Mouse (Mus musculus): ENCODE data around the gene Cacna2d2. TPM values are rescaled to one million over a fixed set of nuclear protein-coding genes. Genes with fewer than 3 reads are reported as not detected.
A peak's percentile ranks its signal among the peaks of the same experiment; 100 is the strongest.

Cacna2d2 gene
- polyA plus RNA-seq, 1 experiment = not detected

GRCm38 (mm10) chr9:107463509-107463908, 64.1 kb downstream of the Cacna2d2 start:
- H3K27me3 ChIP-seq (ENCODE audit: control insufficient read depth) = peaks cover 2% of the 10 kb centered on the region
- TF ChIP-seq GATA1 (IDR thresholded peaks at IDR 0.05; ENCODE audit: low read length) = no peak
- TF ChIP-seq TAL1 (IDR thresholded peaks at IDR 0.05; ENCODE audit: low read length) = no peak
- no peaks in the 10 kb centered on the region for H3K36me3 ChIP-seq (ENCODE audit: control insufficient read depth)
- H3K4me1 ChIP-seq (ENCODE audit: control insufficient read depth) = peaks cover 47% of the 10 kb centered on the region
- H3K9me3 ChIP-seq (ENCODE audit: control insufficient read depth, low read length) = no peaks in the 10 kb centered on the region
- no peak overlapping the region for H3K4me3 ChIP-seq (replicated peaks)

GRCm38 (mm10) chr9:107464130-107464529, 64.7 kb downstream of the Cacna2d2 start:
- Histone ChIP-seq H3K4me3 (replicated peaks) (peak overlapping the region; percentile 30), H3K4me1 (ENCODE audit: control insufficient read depth) (peaks cover 47% of the 10 kb centered on the region), H3K27me3 (ENCODE audit: control insufficient read depth) (peaks cover 2% of the 10 kb centered on the region), H3K9me3 (ENCODE audit: control insufficient read depth, low read length) (no peaks in the 10 kb centered on the region), H3K36me3 (ENCODE audit: control insufficient read depth) (no peaks in the 10 kb centered on the region)
- TF ChIP-seq GATA1 (IDR thresholded peaks at IDR 0.05; ENCODE audit: low read length) = peak; percentile 70
- peak; percentile 76 for TF ChIP-seq TAL1 (IDR thresholded peaks at IDR 0.05; ENCODE audit: low read length)

GRCm38 (mm10) chr9:107465657-107466056, 66.2 kb downstream of the Cacna2d2 start:
- no peaks in the 10 kb centered on the region for H3K36me3 ChIP-seq (ENCODE audit: control insufficient read depth)
- peaks cover 2% of the 10 kb centered on the region for H3K27me3 ChIP-seq (ENCODE audit: control insufficient read depth)
- TF ChIP-seq TAL1 (IDR thresholded peaks at IDR 0.05; ENCODE audit: low read length) (no peak), GATA1 (IDR thresholded peaks at IDR 0.05; ENCODE audit: low read length) (no peak)

DNA sequence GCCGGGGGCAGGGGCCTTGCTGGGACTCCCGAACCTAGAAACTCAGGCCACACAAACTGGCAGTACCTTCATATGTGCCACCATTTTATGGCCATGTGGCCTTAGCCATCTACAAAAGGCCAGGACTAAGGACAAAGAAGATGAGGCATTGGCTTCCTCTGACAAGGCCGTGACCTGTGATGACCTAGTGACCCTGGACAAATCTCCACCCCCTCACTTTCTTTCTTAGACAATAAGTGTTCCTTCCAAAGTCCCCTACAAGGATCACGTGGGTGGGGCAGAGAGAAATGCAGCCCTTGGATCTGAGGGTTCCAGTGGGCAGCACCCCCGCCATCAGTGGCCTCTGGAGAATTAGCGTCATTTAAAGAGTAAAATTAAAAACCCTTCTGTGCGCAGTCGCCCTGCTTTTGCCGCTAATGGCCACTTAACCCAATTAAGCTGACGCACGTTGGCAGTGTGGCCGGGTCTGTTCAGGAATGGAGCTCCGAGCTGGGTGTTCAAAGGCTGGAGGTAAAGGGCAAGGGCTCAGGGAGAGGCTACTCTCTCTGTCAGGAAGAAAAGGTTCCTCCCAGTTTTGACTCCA, 69.9 kb downstream of the Cacna2d2 start:
- TF ChIP-seq GATA1 (IDR thresholded peaks at IDR 0.05; ENCODE audit: low read length) (no peak), TAL1 (IDR thresholded peaks at IDR 0.05; ENCODE audit: low read length) (no peak)
- peaks cover 15% of the 10 kb centered on the region for H3K4me1 ChIP-seq (ENCODE audit: control insufficient read depth)
- H3K27me3 ChIP-seq (ENCODE audit: control insufficient read depth) = peaks cover 2% of the 10 kb centered on the region
- no peaks in the 10 kb centered on the region for H3K9me3 ChIP-seq (ENCODE audit: control insufficient read depth, low read length)
- H3K4me3 ChIP-seq (replicated peaks) = no peak overlapping the region
- H3K36me3 ChIP-seq (ENCODE audit: control insufficient read depth) = no peaks in the 10 kb centered on the region

More at GRCm38 (mm10) chr9:107465657-107466056, 66.2 kb downstream of the Cacna2d2 start:
- H3K9me3 ChIP-seq (ENCODE audit: control insufficient read depth, low read length) = no peaks in the 10 kb centered on the region
- H3K4me1 ChIP-seq (ENCODE audit: control insufficient read depth) = peaks cover 47% of the 10 kb centered on the region
- H3K4me3 ChIP-seq (replicated peaks) = no peak overlapping the region

- H3K36me3 ChIP-seq (ENCODE audit: control insufficient read depth) = no peaks in the 10 kb centered on the region
- H3K4me3 ChIP-seq (replicated peaks) = no peak overlapping the region
- TF ChIP-seq TAL1 (IDR thresholded peaks at IDR 0.05; ENCODE audit: low read length) (no peak), GATA1 (IDR thresholded peaks at IDR 0.05; ENCODE audit: low read length) (no peak)
- H3K9me3 ChIP-seq (ENCODE audit: control insufficient read depth, low read length) = no peaks in the 10 kb centered on the region
- peaks cover 3% of the 10 kb centered on the region for H3K4me1 ChIP-seq (ENCODE audit: control insufficient read depth)
- H3K27me3 ChIP-seq (ENCODE audit: control insufficient read depth) = peaks cover 2% of the 10 kb centered on the region
Measured at GRCm38 (mm10) chr9:107470427-107470826, 71.0 kb downstream of the Cacna2d2 start.

GRCm38 (mm10) chr9:107474016-107474415, 74.6 kb downstream of the Cacna2d2 start:
- H3K9me3 ChIP-seq (ENCODE audit: control insufficient read depth, low read length) = no peaks in the 10 kb centered on the region
- no peak overlapping the region for H3K4me3 ChIP-seq (replicated peaks)
- no peaks in the 10 kb centered on the region for H3K36me3 ChIP-seq (ENCODE audit: control insufficient read depth)
- H3K27me3 ChIP-seq (ENCODE audit: control insufficient read depth) = no peaks in the 10 kb centered on the region
- no peaks in the 10 kb centered on the region for H3K4me1 ChIP-seq (ENCODE audit: control insufficient read depth)
- TF ChIP-seq TAL1 (IDR thresholded peaks at IDR 0.05; ENCODE audit: low read length) (no peak), GATA1 (IDR thresholded peaks at IDR 0.05; ENCODE audit: low read length) (no peak)

DNA sequence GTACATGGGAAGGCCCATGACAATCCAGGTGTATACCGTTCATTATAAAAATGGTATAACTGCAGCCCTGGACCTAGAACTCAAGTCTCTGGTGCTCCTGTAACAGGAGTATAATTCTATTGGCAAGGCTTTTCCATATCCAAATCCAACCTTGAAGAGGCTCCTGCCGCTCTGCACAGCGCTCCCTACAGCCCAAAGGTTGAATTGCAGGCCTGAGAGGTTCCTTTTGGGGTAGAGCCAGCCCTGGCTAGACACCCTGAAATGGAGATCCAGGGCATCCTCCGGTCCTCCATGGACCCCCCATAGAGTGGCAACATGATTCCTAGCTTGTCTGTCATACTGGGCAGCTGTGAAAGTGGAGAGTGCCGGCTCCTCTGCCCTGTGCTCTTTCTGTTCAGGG, 79.6 kb downstream of the Cacna2d2 start:
- H3K27me3 ChIP-seq (ENCODE audit: control insufficient read depth) = peaks cover 2% of the 10 kb centered on the region; the same call in 1 of the 2 replicates
- peaks cover 8% of the 10 kb centered on the region for H3K4me1 ChIP-seq (ENCODE audit: control insufficient read depth)
- no peaks in the 10 kb centered on the region for H3K9me3 ChIP-seq (ENCODE audit: control insufficient read depth, low read length)
- TF ChIP-seq GATA1 (IDR thresholded peaks at IDR 0.05; ENCODE audit: low read length) (no peak), TAL1 (IDR thresholded peaks at IDR 0.05; ENCODE audit: low read length) (no peak)
- no peak overlapping the region for H3K4me3 ChIP-seq (replicated peaks)
- H3K36me3 ChIP-seq (ENCODE audit: control insufficient read depth) = no peaks in the 10 kb centered on the region

DNA sequence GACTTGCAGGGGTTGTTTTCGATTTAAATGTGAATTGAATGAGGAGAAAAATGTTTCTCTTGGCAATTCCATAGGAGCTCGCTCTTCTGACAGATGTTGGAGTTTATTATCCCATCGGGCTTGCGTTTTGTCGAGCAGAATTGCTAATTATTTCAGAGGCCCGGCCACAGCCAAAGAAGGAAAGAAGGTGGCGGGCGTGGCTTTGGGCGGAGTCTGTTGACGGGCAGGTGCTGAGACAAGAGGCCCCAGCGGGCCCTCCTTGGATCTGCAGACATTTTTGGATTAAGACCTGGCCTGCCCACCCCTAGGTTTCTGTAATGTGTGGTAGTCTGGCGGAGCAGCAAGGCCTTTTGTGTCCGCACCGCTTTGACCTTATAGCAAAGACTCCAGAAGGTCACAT, 80.2 kb downstream of the Cacna2d2 start:
- peaks cover 8% of the 10 kb centered on the region for H3K4me1 ChIP-seq (ENCODE audit: control insufficient read depth)
- H3K4me3 ChIP-seq (replicated peaks) = no peak overlapping the region
- H3K27me3 ChIP-seq (ENCODE audit: control insufficient read depth) = peaks cover 2% of the 10 kb centered on the region; the same call in 1 of the 2 replicates
- H3K36me3 ChIP-seq (ENCODE audit: control insufficient read depth) = no peaks in the 10 kb centered on the region
- TF ChIP-seq TAL1 (IDR thresholded peaks at IDR 0.05; ENCODE audit: low read length) (no peak), GATA1 (IDR thresholded peaks at IDR 0.05; ENCODE audit: low read length) (no peak)
- H3K9me3 ChIP-seq (ENCODE audit: control insufficient read depth, low read length) = no peaks in the 10 kb centered on the region

GRCm38 (mm10) chr9:107480477-107481069, 81.2 kb downstream of the Cacna2d2 start:
- Histone ChIP-seq H3K27me3 (ENCODE audit: control insufficient read depth) (peaks cover 2% of the 10 kb centered on the region; the same call in 1 of the 2 replicates), H3K9me3 (ENCODE audit: control insufficient read depth, low read length) (no peaks in the 10 kb centered on the region), H3K4me1 (ENCODE audit: control insufficient read depth) (peaks cover 8% of the 10 kb centered on the region), H3K4me3 (replicated peaks) (no peak overlapping the region), H3K36me3 (ENCODE audit: control insufficient read depth) (no peaks in the 10 kb centered on the region)
- no peak for TF ChIP-seq TAL1 (IDR thresholded peaks at IDR 0.05; ENCODE audit: low read length)
- no peak for TF ChIP-seq GATA1 (IDR thresholded peaks at IDR 0.05; ENCODE audit: low read length)
